Mouse (Mus musculus) heart, embryonic 13.5 days (tissue): ENCODE results near the gene 2610528A11Rik. TPM values are rescaled to one million over a fixed set of nuclear protein-coding genes. Genes with fewer than 3 reads are reported as not detected.

Source experiments
- ATAC-seq: fragments of 200-750 bp; cut with Nextera tagmentation; 2 replicates; pipeline ENCODE4 v1.8.0; 2017; ENCODE audit warnings: moderate TSS enrichment; ENCODE audit not compliant: insufficient number of reproducible peaks, low FRiP score, low TSS enrichment; ENCODE audit errors: extremely low read depth
- H3K27ac ChIP-seq: fragments of 300-500 bp; sonication (generic); replicated peaks from 2 replicates; pipeline ENCODE4 v1.5.1; 2015; ENCODE audit warnings: moderate library complexity, mild to moderate bottlenecking, inconsistent platforms
- H3K27me3 ChIP-seq: fragments of 300-500 bp; sonication (generic); replicated peaks from 2 replicates; pipeline ENCODE4 v1.6.1; 2015; ENCODE audit warnings: mild to moderate bottlenecking, inconsistent platforms
- H3K36me3 ChIP-seq: fragments of 300-500 bp; sonication (generic); 2 replicates; pipeline ENCODE4 v1.6.1; 2015; ENCODE audit warnings: mild to moderate bottlenecking, inconsistent platforms
- H3K4me1 ChIP-seq: fragments of 300-500 bp; sonication (generic); 2 replicates; pipeline ENCODE4 v1.6.1; 2015; ENCODE audit warnings: inconsistent platforms
- H3K4me2 ChIP-seq: fragments of 300-500 bp; sonication (generic); 2 replicates; pipeline ENCODE4 v1.6.1; 2015; ENCODE audit warnings: inconsistent platforms, mild to moderate bottlenecking, moderate library complexity
- H3K4me3 ChIP-seq: fragments of 300-500 bp; sonication (generic); 2 replicates; pipeline ENCODE4 v1.5.1; 2015; ENCODE audit warnings: moderate library complexity, mild to moderate bottlenecking, inconsistent platforms
- H3K9ac ChIP-seq: fragments of 300-500 bp; sonication (generic); 2 replicates; pipeline ENCODE4 v1.6.1; 2015; ENCODE audit warnings: inconsistent platforms, mild to moderate bottlenecking, moderate library complexity
- H3K9me3 ChIP-seq: fragments of 300-500 bp; sonication (generic); 2 replicates; pipeline ENCODE4 v1.6.1; 2016; ENCODE audit warnings: inconsistent platforms
- WGBS: fragments of 180-500 bp; shearing (Covaris S2); methylation state at CpG from one replicate; pipeline ENCODE4 v1.1.7; 2015; ENCODE audit warnings: mixed read lengths; 5-methylcytosine and 5-hydroxymethylcytosine counted together
- polyA plus RNA-seq: library from polyadenylated mRNA; unstranded; fragments of >200 nt; fragmentation: Nextera tagmentation; extraction: Ambion mirVana; gene quantifications from 2 replicates; pipeline ENCODE4 v1.2.1, GENCODE M21; 2015

Gene 2610528A11Rik
- polyA plus RNA-seq, 1 experiment from 2014 or later, result 1.8 TPM

GRCm38 (mm10) chr14:37083755-37084154 lies 30.1 kb downstream of the 2610528A11Rik start:
- Histone ChIP-seq H3K27ac (no peak overlapping the region), H3K4me3 (no peak overlapping the region), H3K4me1 (no peaks in the 10 kb centered on the region), H3K9ac (no peak overlapping the region), H3K9me3 (no peaks in the 10 kb centered on the region), H3K36me3 (no peaks in the 10 kb centered on the region), H3K4me2 (no peak overlapping the region), H3K27me3 (no peaks in the 10 kb centered on the region)
- ATAC-seq, result no peak
- 18% methylated on average over 4 of the region's 4 CpGs for WGBS

- ATAC-seq, result no peak
- WGBS, result 63% methylated on average over 1 of the region's 1 CpGs
- Histone ChIP-seq H3K27me3 (no peaks in the 10 kb centered on the region), H3K4me3 (no peak overlapping the region), H3K27ac (no peak overlapping the region), H3K9me3 (no peaks in the 10 kb centered on the region), H3K4me1 (no peaks in the 10 kb centered on the region), H3K9ac (no peak overlapping the region), H3K36me3 (no peaks in the 10 kb centered on the region), H3K4me2 (no peak overlapping the region)
These were observed 33.1 kb downstream of the 2610528A11Rik start for GRCm38 (mm10) chr14:37080724-37081123.

GRCm38 (mm10) chr14:37068516-37068915 lies 45.3 kb downstream of the 2610528A11Rik start:
- Histone ChIP-seq H3K4me2 (no peak overlapping the region), H3K4me3 (no peak overlapping the region), H3K27ac (no peak overlapping the region), H3K9ac (no peak overlapping the region), H3K4me1 (no peaks in the 10 kb centered on the region), H3K9me3 (no peaks in the 10 kb centered on the region), H3K36me3 (no peaks in the 10 kb centered on the region), H3K27me3 (no peaks in the 10 kb centered on the region)
- 19% methylated on average over 9 of the region's 9 CpGs for WGBS
- no peak for ATAC-seq

GRCm38 (mm10) chr14:37067629-37068028 lies 46.2 kb downstream of the 2610528A11Rik start, which contains the start of gene Lrit2:
Gene Lrit2, plus strand, starts transcription at chr14:37067929.
- Histone ChIP-seq H3K27ac (no peak within 1 kb of the TSS), H3K27me3 (no peaks in the 10 kb centered on the region)

GRCm38 (mm10) chr14:37066636-37067035 lies 47.2 kb downstream of the 2610528A11Rik start:
- Histone ChIP-seq H3K4me2 (no peak overlapping the region), H3K27ac (no peak overlapping the region)
- ATAC-seq, result no peak

More at GRCm38 (mm10) chr14:37067629-37068028, 46.2 kb downstream of the 2610528A11Rik start, which contains the start of gene Lrit2:
- H3K4me3 ChIP-seq, result no peak within 1 kb of the TSS
- no peak within 1 kb of the TSS for H3K9ac ChIP-seq
- ATAC-seq, result no peak
- H3K4me2 ChIP-seq, result no peak within 1 kb of the TSS
- no peaks in the 10 kb centered on the region for H3K9me3 ChIP-seq
- 56% methylated on average over 5 of the region's 5 CpGs for WGBS
- H3K36me3 ChIP-seq, result no peaks in the 10 kb centered on the region
- no peaks in the 10 kb centered on the region for H3K4me1 ChIP-seq

GRCm38 (mm10) chr14:37064849-37065248 lies 49.0 kb downstream of the 2610528A11Rik start:
- 46% methylated on average over 2 of the region's 2 CpGs for WGBS
- H3K4me3 ChIP-seq, result no peak overlapping the region
- H3K27ac ChIP-seq, result no peak overlapping the region
- H3K4me1 ChIP-seq, result no peaks in the 10 kb centered on the region
- H3K9ac ChIP-seq, result no peak overlapping the region
- no peak for ATAC-seq
- no peak overlapping the region for H3K4me2 ChIP-seq
- no peaks in the 10 kb centered on the region for H3K36me3 ChIP-seq
- no peaks in the 10 kb centered on the region for H3K9me3 ChIP-seq
- H3K27me3 ChIP-seq, result no peaks in the 10 kb centered on the region

More at GRCm38 (mm10) chr14:37066636-37067035, 47.2 kb downstream of the 2610528A11Rik start:
- H3K9ac ChIP-seq, result no peak overlapping the region
- WGBS, result 46% methylated on average over 2 of the region's 2 CpGs
- H3K4me1 ChIP-seq, result no peaks in the 10 kb centered on the region
- H3K27me3 ChIP-seq, result no peaks in the 10 kb centered on the region
- no peak overlapping the region for H3K4me3 ChIP-seq
- no peaks in the 10 kb centered on the region for H3K9me3 ChIP-seq
- no peaks in the 10 kb centered on the region for H3K36me3 ChIP-seq

Other genes with a start within 250 kb of the 2610528A11Rik start
- gene Ccser2, start 145.2 kb downstream of the 2610528A11Rik start, polyA plus RNA-seq, result 51.2 and 54.2 TPM in 2 replicates
- not detected in 2 replicates for gene Rgr, start 65.1 kb downstream of the 2610528A11Rik start, polyA plus RNA-seq
- not detected in 2 replicates for gene Lrit1, start 59.2 kb downstream of the 2610528A11Rik start, polyA plus RNA-seq
- not detected in 2 replicates for gene Lrit2, start 46.1 kb downstream of the 2610528A11Rik start, polyA plus RNA-seq
- gene Cdhr1, start 15.7 kb downstream of the 2610528A11Rik start, polyA plus RNA-seq, result 0.20 and 0.24 TPM in 2 replicates
- 328 and 348 TPM in 2 replicates for gene Ghitm, start 21.2 kb upstream of the 2610528A11Rik start, polyA plus RNA-seq